Mouse (Mus musculus) ES-E14 (cell line): Measurements from ENCODE around the gene Paqr7.

ENCODE experiments used
- CHD2 ChIP-seq: IDR thresholded peaks from 2 replicates; pipeline ENCODE4 v1.6.1; 2014; ENCODE audit warnings: mild to moderate bottlenecking, low read depth, low read length, inconsistent platforms
- HCFC1 ChIP-seq: IDR thresholded peaks from 2 replicates; pipeline ENCODE4 v1.6.1; 2012; ENCODE audit warnings: low read length, inconsistent platforms, borderline replicate concordance; ENCODE audit not compliant: insufficient read depth
- MAFK ChIP-seq: IDR thresholded peaks from 2 replicates; pipeline ENCODE4 v1.6.1; 2014; ENCODE audit warnings: mild to moderate bottlenecking, low read depth, low read length, inconsistent platforms; ENCODE audit not compliant: insufficient read depth
- ZC3H11A ChIP-seq: IDR thresholded peaks from 2 replicates; pipeline ENCODE4 v1.6.1; 2012; ENCODE audit warnings: low read depth, mild to moderate bottlenecking, inconsistent platforms, low read length, borderline replicate concordance
- ZNF384 ChIP-seq: IDR thresholded peaks from 2 replicates; pipeline ENCODE4 v1.6.1; 2012; ENCODE audit warnings: low read depth, low read length, inconsistent platforms

- no peak for TF ChIP-seq MAFK
- TF ChIP-seq ZNF384 = no peak
- TF ChIP-seq ZC3H11A = no peak
- peak; percentile 91 for TF ChIP-seq CHD2
- no peak for TF ChIP-seq HCFC1
Measured at GRCm38 (mm10) chr4:134534932-134535786, 38.7 kb downstream of the Paqr7 start, which contains the start of gene Mtfr1l.
